Mouse (Mus musculus) left cerebral cortex, adult 2 months (tissue): ENCODE results near the gene Dkc1. TPM values are rescaled to one million over a fixed set of nuclear protein-coding genes. Genes with fewer than 3 reads are reported as not detected.
A peak's percentile ranks its signal among the peaks of the same experiment; 100 is the strongest.
"Not testable (repeated sequence)": the region's sequence is repeated elsewhere in the genome, so short reads cannot be mapped to it uniquely, and the experiment has no call there.

Experiments
- DNase-seq, 2 experiments: peaks; one replicate each; pipeline ENCODE4 v3.0.0; 2021 to 2022; ENCODE audit warnings: low spot score in 2 of 2, mixed read lengths in 1 of 2; ENCODE audit errors: extremely low spot score in 1 of 2
- H3K27ac ChIP-seq: fragments of 200-600 bp; 2 replicates; pipeline ENCODE4 v1.8.1; 2022
- H3K4me3 ChIP-seq: fragments of 200-600 bp; 2 replicates; pipeline ENCODE4 v1.8.1; 2022
- CTCF ChIP-seq: fragments of 200-600 bp; IDR thresholded peaks from 2 replicates; pipeline ENCODE4 v1.8.1; 2022; ENCODE audit warnings: antibody characterized with exemption, mild to moderate bottlenecking, moderate library complexity
- intact Hi-C: fragments of 180-260 bp; cut with DNase I; formaldehyde crosslinking; loops from one replicate; pipeline ENCODE4 v1.15.1; 2025
- total RNA-seq, 2 experiments: library from RNA; stranded (reverse); gene quantifications; 2 replicates each; pipeline ENCODE4 v1.2.3; 2021

Dkc1 gene
- total RNA-seq, 2 experiments from 2014 or later = 23.4 to 33.7 TPM

DNA sequence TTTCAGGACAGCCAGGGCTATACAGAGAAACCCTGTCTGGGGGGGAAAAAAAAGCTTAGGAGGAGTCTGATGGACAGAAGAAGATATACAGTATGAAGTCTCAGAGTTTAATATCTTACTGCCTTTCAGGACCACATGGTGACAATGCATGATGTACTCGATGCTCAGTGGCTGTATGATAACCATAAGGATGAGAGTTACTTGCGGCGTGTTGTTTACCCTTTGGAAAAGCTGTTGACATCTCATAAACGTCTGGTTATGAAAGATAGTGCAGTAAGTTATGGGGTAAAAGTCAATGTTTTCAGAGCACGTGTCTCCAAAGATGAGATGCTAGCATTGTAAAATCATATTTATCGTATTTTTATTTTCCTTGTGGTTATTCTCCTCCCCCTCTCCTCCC is 6.6 kb downstream of the Dkc1 start:
- no peak for DNase-seq
- TF ChIP-seq CTCF = no peak
- Histone ChIP-seq H3K4me3 (no peak overlapping the region), H3K27ac (no peak overlapping the region)
- intact Hi-C loops = loop anchor here (10.0 kb wide), 1 partner anchor 647 kb away; no protein-coding TSS in a partner anchor

DNA sequence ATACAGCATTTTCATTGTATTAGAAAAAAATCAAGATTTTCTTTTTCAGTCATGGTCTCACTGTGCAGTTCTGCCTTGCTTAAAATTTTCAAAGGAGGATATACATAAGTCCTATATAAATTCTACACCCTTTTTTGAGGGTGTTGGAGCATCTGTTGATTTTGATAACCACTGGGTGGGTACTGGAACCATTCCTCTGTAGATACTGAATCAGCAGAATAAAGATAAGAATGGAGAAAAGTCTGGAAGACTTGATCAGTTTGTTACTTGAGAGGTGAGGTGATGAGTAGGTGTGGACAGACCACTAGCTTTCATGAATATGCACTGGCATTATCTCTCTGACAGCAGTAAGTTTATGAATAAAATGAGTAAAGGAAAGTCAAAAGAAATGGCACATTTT is 19.9 kb downstream of the Dkc1 start:
- intact Hi-C loops = no loop called here
- no peak overlapping the region for H3K4me3 ChIP-seq
- TF ChIP-seq CTCF = no peak
- DNase-seq = no peak
- H3K27ac ChIP-seq = no peak overlapping the region

DNA sequence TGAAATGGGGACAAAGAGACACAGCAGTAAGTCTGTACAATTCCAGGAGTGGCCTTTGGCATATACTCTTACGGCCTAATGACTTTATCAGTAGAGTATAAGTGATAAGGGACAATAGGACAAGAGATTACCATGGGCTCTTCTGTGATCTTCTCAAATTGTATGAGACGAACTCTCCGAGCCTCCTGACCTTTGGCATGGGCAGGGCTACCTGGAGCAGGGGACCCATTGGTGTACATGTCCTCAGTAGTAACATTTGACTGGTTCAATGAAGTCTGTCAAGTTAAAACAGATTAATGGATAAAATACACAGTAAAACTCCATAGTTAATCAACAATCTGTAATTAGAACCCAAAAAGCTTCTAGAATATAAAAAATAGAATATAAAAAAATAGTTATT is 30.0 kb downstream of the Dkc1 start:
- no peak for TF ChIP-seq CTCF
- no peak for DNase-seq
- Histone ChIP-seq H3K4me3 (no peak overlapping the region), H3K27ac (no peak overlapping the region)
- intact Hi-C loops = loop anchor here (10.0 kb wide), 1 partner anchor 399 kb away; no protein-coding TSS in a partner anchor

DNA sequence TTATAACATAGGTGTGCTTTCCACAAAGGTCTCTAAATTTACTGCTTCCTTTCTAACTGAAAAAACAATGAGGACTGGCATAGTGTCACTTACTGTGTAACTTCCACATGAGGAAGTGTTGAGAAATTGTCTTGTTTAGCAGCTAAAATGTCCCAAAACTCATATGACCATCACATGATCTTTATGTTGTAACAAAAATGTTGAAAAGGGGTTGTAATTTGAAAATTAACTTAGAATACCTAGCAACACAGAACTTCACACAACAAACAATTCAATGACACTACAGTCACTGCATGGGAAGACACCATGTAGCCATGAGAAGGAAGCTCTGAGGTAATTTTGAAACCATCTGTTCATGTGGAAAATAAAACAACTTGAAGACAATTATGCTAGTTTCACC is 31.2 kb downstream of the Dkc1 start:
- intact Hi-C loops = loop anchor here (10.0 kb wide), 1 partner anchor 398 kb away; no protein-coding TSS in a partner anchor
- Histone ChIP-seq H3K4me3 (no peak overlapping the region), H3K27ac (no peak overlapping the region)
- no peak for TF ChIP-seq CTCF
- DNase-seq = no peak

DNA sequence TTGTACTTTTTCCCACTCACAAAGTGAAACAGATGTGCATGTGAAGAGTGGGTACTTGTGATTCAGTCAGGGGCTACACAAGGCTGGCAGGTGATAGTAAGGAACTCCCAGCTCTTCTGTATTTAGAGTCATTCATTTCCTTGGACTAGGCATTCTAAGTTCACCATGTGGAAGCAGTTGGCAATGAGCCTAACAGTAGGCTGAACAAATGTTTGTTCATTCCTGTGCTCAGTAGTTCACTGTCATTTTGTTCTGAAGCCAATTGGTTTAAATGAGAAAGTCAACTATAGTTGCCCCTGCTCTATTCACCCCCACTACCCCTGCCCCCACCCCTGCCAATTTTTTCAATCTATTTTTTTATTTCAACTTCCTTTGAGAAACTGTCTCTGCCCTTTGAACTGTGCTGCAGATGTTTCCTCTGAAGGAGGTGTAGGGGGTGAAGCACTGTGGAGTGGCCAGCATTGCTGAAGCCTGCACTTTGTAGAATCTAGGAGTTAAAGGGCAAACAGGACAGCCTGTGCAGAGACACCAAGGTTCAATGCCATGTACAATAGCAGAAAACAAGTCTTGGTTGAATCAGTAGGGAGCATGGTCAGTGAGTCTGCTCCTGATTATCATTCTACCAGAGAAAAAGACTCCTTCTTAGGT is 32.8 kb downstream of the Dkc1 start:
- no peak for TF ChIP-seq CTCF
- intact Hi-C loops = loop anchor here (2.0 to 10.0 kb wide), 2 partner anchors 32 to 396 kb away; no protein-coding TSS in a partner anchor
- no peak overlapping the region for H3K27ac ChIP-seq
- H3K4me3 ChIP-seq = no peak overlapping the region
- DNase-seq = no peak

DNA sequence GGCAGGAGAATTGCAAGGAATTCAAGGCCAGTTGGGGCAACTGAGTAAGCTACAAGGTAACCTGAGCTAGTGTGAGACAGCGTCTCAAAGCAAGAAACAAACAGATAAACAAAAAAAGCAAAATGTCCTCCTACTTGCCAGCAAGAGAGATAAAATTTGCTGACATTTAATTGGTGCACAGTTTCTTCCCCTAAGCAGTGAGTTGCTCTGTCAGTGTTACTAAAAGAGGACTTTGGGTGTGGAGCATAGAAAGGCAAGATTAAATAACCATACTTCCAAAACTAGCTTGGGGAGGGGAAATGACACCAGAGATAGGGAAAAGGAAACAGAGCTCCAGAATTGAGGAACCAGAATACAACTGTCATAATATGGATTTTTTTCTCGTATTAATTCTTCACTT is 33.8 kb downstream of the Dkc1 start:
- no peak for TF ChIP-seq CTCF
- intact Hi-C loops = loop anchor here (2.0 to 10.0 kb wide), 2 partner anchors 33 to 395 kb away; no protein-coding TSS in a partner anchor
- Histone ChIP-seq H3K4me3 (peak overlapping the region; percentile 55), H3K27ac (no peak overlapping the region)
- no peak for DNase-seq

DNA sequence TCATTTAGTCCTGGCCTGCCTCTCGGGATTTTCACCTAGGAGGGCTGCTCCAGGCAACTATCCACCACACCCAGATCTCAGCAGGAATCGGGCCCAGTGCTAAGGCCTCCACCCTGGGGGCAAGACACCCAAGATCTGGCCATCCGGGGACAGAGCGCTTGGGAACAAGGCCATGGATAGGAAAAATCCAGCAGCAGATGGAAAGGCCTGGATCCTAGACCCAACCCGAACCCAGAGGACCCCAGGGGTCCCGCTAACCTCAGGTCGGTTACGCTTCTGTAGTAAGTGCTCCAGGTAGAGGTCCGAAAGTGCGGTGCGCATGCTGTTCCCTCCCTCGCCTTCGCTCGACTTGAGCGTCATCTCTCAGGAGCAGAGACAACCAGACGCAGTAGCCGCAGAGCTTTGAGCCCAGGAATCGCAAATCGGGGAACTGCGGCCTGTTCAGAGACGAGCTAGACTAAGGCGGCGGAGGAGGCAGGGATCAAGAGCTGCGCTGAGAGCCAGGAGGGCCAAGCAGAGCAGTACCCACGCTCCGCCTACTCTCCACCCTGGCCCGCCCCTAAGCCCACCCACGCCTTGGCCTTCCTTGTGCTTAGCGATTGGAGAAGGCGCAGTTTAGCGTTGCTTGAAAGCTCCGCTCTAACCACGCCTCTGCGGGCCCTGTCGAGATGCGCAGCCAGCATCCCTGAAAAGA is 35.0 kb downstream of the Dkc1 start, which contains the start of gene Mpp1:
Mpp1 (minus strand) TSS at position 550 of the 694 bp plus-strand sequence.
- TF ChIP-seq CTCF = no peak
- intact Hi-C loops = loop anchor here (2.0 kb wide), 1 partner anchor 250 kb away; no protein-coding TSS in a partner anchor
- peak within 1 kb of the TSS; percentile 85 for H3K27ac ChIP-seq
- peak within 1 kb of the TSS; percentile 55 for H3K4me3 ChIP-seq
- peak; percentile 57 to 65 for DNase-seq

DNA sequence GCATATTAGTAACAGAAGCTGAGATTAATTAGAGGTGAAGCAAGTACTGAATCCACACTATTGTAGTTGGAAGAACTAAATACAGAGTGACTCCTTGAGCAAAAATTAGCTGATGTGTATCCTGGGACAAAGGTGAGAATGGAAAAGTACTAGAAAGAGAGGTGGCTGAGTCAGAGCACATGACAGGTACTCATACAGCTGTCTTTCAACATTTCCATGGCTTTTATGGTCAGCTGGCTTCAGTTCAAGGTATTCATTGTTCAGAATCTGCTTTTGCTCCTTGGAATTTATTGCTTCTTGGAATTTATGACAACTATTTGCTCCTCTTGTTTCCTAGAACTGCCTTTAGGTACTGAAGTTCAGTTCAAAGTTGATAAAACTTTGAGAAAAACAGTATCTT is 41.3 kb downstream of the Dkc1 start:
- intact Hi-C loops = no loop called here
- no peak for TF ChIP-seq CTCF
- no peak for DNase-seq
- H3K27ac ChIP-seq = no peak overlapping the region
- no peak overlapping the region for H3K4me3 ChIP-seq

DNA sequence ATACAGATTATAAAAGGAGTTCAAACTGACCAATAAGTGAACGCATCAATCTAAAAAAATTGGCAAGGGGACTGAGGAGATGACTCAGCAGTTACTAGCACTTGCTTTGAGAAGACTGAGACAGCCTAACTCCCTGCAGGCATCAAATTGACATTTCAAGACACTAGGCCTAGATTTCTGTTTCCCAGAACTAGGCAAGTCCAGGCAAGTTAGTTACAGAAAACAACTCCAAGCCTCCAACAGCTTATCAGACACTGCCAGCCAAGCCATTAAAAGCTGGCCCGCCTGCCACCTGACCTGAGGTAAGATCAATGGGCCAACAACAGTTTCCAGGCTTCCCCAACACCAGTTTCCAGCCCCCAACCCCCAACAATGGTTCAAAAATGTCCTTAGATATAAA is 42.1 kb downstream of the Dkc1 start:
- Histone ChIP-seq H3K27ac (no peak overlapping the region), H3K4me3 (no peak overlapping the region)
- intact Hi-C loops = no loop called here
- TF ChIP-seq CTCF = no peak
- no peak for DNase-seq

DNA sequence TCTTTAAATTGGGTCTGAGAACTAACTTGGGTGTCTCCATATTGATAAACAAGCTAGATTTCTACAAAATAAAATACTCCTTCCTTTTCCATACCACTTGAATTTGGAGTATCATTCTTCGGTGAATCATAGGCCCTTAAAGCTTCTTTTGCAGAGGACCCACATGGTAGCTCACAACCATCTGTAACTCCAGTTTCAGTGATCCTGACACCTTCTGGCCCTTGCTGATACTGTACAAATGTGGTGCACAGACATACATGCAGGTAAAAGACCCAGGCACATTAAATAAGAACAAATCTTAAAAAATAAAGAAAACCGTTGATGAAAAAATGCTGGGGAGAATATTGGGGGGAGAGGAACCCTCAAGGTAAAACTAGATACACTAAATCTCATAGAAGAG is 42.5 kb downstream of the Dkc1 start:
- Histone ChIP-seq H3K4me3 (no peak overlapping the region), H3K27ac (no peak overlapping the region)
- no peak for DNase-seq
- intact Hi-C loops = no loop called here
- TF ChIP-seq CTCF = no peak

DNA sequence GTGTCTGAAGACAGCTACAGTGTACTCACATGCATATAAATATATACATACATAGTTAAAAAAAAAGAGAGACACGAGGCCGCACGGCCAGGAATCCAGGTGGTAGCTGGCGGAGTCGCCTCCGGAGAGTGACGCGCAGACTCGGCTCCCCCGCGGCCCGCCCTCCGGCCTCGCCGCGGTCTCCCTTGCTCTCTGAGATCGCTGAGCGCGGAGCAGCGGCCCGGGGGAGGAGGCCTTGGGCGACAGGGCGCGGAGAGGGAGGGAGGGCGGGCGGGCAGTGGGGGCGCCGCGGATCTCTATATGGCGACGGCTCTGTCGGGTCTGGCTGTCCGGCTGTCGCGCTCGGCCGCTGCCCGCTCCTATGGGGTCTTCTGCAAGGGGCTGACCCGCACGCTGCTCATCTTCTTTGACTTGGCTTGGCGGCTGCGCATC is 47.5 kb downstream of the Dkc1 start:
- DNase-seq, intact Hi-C loops, H3K27ac ChIP-seq: not testable (repeated sequence)
- H3K4me3 ChIP-seq = peak overlapping the region; percentile 28

DNA sequence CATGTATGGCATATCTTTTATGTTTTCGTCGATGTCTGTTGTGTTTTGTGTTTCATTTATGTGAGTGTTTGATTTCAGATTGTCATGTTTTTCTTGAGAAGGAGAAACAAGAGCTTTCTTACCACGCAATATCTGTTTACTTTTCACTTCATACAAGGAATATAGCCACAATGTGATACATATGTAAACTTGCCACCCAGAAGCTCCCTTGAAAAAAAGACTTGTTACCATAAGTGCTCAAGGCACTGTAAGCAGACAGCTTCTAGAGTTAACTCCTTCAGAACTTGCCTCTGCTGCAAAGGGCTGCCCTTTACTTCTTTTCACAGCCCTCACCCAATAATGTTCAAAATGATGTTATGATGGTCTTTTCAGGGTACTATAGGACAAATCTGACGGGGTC is 52.8 kb downstream of the Dkc1 start:
- H3K27ac ChIP-seq = no peak overlapping the region
- no peak for TF ChIP-seq CTCF
- intact Hi-C loops = no loop called here
- DNase-seq = no peak
- H3K4me3 ChIP-seq = no peak overlapping the region
